Mouse (Mus musculus) intestine, embryonic 14.5 days (tissue): ENCODE data around the gene Sppl2c. TPM values are rescaled to one million over a fixed set of nuclear protein-coding genes. Genes with fewer than 3 reads are reported as not detected.

Experiments used
- ATAC-seq: fragments of 200-750 bp; cut with Nextera tagmentation; replicated peaks from 2 replicates; pipeline ENCODE4 v1.8.0; 2017; ENCODE audit warnings: low read depth, moderate number of reproducible peaks, moderate TSS enrichment, moderate library complexity; ENCODE audit not compliant: low FRiP score, low TSS enrichment
- DNase-seq: peaks from one replicate; pipeline ENCODE4 v3.0.0-alpha.2; 2018; ENCODE audit warnings: low spot score
- H3K27ac ChIP-seq: fragments of 300-500 bp; sonication (generic); 2 replicates; pipeline ENCODE4 v1.5.1; 2014; ENCODE audit warnings: low read depth, mild to moderate bottlenecking, control low read depth
- H3K27me3 ChIP-seq: fragments of 300-500 bp; sonication (generic); replicated peaks from 2 replicates; pipeline ENCODE4 v1.6.1; 2014; ENCODE audit warnings: low read length, control low read depth; ENCODE audit not compliant: control insufficient read depth, insufficient read depth
- H3K36me3 ChIP-seq: fragments of 300-500 bp; sonication (generic); 2 replicates; pipeline ENCODE4 v1.6.1; 2014; ENCODE audit warnings: low read length, control low read depth; ENCODE audit not compliant: control insufficient read depth, insufficient read depth
- H3K4me1 ChIP-seq: fragments of 300-500 bp; sonication (generic); replicated peaks from 2 replicates; pipeline ENCODE4 v1.6.1; 2014; ENCODE audit warnings: low read length, control low read depth, mixed read lengths; ENCODE audit not compliant: control insufficient read depth, insufficient read depth
- H3K4me2 ChIP-seq: fragments of 300-500 bp; sonication (generic); 2 replicates; pipeline ENCODE4 v1.6.1; 2014; ENCODE audit warnings: low read length
- H3K4me3 ChIP-seq: fragments of 300-500 bp; sonication (generic); 2 replicates; pipeline ENCODE4 v1.5.1; 2014; ENCODE audit warnings: low read depth, low read length, control low read depth, mixed read lengths
- H3K9ac ChIP-seq: fragments of 300-500 bp; sonication (generic); 2 replicates; pipeline ENCODE4 v1.6.1; 2014; ENCODE audit warnings: mild to moderate bottlenecking, low read length
- H3K9me3 ChIP-seq: fragments of 300-500 bp; sonication (generic); 2 replicates; pipeline ENCODE4 v1.6.1; 2016; ENCODE audit warnings: low read length, control low read depth; ENCODE audit not compliant: control insufficient read depth
- WGBS: fragments of 180-500 bp; shearing (Covaris S2); extraction: QIAGEN DNeasy Blood & Tissue Kit; methylation state at CpG from one replicate; pipeline ENCODE4 v1.1.7; 2014; 5-methylcytosine and 5-hydroxymethylcytosine counted together
- polyA plus RNA-seq: library from polyadenylated mRNA; unstranded; fragments of >200 nt; fragmentation: Nextera tagmentation; extraction: Ambion mirVana; gene quantifications from 2 replicates; pipeline ENCODE4 v1.2.1, GENCODE M21; 2014

Sppl2c gene
- not detected in 2 replicates for polyA plus RNA-seq

DNA sequence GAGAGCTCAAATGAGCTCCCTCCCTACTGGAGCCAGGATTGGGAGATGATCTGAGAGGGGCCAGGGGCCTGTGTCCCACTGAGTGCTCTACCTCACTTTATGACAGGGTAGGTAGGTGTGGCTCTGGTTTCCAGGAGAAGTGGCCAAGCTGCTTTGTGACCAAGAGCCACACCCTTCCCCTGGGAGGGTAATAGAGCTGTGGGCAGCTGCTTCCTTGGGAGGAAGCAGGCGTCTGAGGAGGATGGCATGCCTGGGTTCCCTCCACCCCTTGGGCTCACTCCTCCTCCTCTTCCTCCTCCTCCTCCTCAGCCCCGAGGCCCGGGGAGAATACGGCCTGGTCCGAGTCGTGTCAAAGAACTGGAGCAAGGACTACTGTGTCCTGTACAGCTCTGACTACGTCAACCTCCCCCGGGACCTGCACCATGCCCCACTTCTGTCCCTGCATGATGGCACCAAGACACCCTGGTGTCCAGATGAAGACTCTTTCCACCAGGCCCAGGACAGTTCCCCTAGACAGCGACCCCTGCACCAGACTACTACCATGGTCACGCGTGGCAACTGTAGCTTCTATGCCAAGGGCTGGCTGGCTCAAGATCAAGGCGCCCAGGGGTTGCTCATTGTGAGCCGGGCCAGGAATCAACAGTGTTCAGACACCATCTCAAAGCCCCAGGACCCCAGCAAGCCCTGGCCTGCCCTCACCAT, at the start of gene Sppl2c:
Sppl2c (plus strand) TSS at position 193 of the 702 bp plus-strand sequence.
- Histone ChIP-seq H3K4me3 (no peak within 1 kb of the TSS), H3K4me1 (no peaks in the 10 kb centered on the region), H3K27me3 (no peaks in the 10 kb centered on the region), H3K9ac (no peak within 1 kb of the TSS), H3K36me3 (no peaks in the 10 kb centered on the region), H3K9me3 (no peaks in the 10 kb centered on the region), H3K27ac (no peak within 1 kb of the TSS), H3K4me2 (no peak within 1 kb of the TSS)
- ATAC-seq (no peak), DNase-seq (no peak)
- WGBS: 78% methylated on average over 13 of the region's 13 CpGs

DNA sequence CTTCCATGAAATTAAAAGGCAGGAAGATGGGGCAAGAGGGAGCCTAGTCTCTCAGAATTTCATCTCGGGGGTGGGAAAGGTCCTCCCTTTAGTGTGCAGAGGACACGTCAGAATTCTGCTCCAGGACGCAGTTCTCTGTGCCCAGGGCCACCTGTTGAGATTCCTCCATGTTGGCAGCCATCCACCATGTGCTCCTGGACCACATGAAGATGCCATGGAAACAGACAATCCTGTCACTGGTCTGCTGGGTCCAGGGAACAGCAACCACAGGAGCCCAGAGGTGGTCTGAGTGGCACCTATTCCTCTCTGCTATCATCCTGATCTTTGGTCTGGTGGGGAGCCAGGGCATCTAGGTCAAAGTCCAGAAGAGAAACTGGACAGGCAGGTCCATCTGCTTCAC, 47.2 kb upstream of the Sppl2c start:
- no peak overlapping the region for H3K9ac ChIP-seq
- ATAC-seq: no peak
- no peak for DNase-seq
- H3K27me3 ChIP-seq: peaks cover 32% of the 10 kb centered on the region
- H3K4me3 ChIP-seq: no peak overlapping the region
- no peak overlapping the region for H3K27ac ChIP-seq
- H3K4me1 ChIP-seq: no peaks in the 10 kb centered on the region
- no peaks in the 10 kb centered on the region for H3K36me3 ChIP-seq
- WGBS: 76% methylated on average over 3 of the region's 3 CpGs
- H3K4me2 ChIP-seq: no peak overlapping the region
- H3K9me3 ChIP-seq: no peaks in the 10 kb centered on the region

GRCm38 (mm10) chr11:104144930-104145329, 41.2 kb upstream of the Sppl2c start:
- Histone ChIP-seq H3K4me1 (no peaks in the 10 kb centered on the region), H3K27ac (no peak overlapping the region), H3K36me3 (no peaks in the 10 kb centered on the region), H3K27me3 (no peaks in the 10 kb centered on the region), H3K9ac (no peak overlapping the region), H3K4me2 (no peak overlapping the region), H3K9me3 (no peaks in the 10 kb centered on the region), H3K4me3 (no peak overlapping the region)
- WGBS: 97% methylated on average over 1 of the region's 1 CpGs
- DNase-seq (no peak), ATAC-seq (no peak)

- no peaks in the 10 kb centered on the region for H3K9me3 ChIP-seq
- no peak for DNase-seq
- no peaks in the 10 kb centered on the region for H3K4me1 ChIP-seq
- H3K36me3 ChIP-seq: no peaks in the 10 kb centered on the region
- H3K4me2 ChIP-seq: no peak overlapping the region
- WGBS: 73% methylated on average over 7 of the region's 7 CpGs
- H3K4me3 ChIP-seq: no peak overlapping the region
- no peaks in the 10 kb centered on the region for H3K27me3 ChIP-seq
- no peak for ATAC-seq
- H3K9ac ChIP-seq: no peak overlapping the region
- H3K27ac ChIP-seq: no peak overlapping the region
Observed at GRCm38 (mm10) chr11:104148787-104149186, 37.3 kb upstream of the Sppl2c start.

GRCm38 (mm10) chr11:104150911-104151310, 35.2 kb upstream of the Sppl2c start:
- WGBS: 80% methylated on average over 5 of the region's 5 CpGs
- no peaks in the 10 kb centered on the region for H3K4me1 ChIP-seq
- DNase-seq: no peak

DNA sequence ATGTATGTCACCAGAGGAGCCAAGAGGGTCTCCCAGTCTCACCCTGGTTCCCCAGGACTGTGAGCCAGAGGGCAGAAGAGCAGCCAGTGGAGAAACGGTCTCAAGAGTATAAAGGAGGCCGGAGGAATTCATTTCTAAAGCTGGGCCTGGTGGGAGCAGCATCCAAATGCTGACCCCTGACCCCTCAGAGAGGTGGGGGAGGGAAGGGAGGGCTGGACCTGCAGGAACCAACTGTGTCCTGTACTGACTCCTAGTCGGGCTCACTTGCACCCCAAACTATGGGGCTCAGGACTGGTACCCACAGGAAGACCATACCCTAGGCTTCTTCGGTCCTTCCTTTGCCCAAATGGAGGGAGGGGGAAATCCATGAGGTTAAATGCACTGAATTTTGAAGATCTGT, 31.8 kb upstream of the Sppl2c start:
- Histone ChIP-seq H3K9me3 (no peaks in the 10 kb centered on the region), H3K4me1 (no peaks in the 10 kb centered on the region; the same call in 1 of the 2 replicates), H3K9ac (no peak overlapping the region), H3K4me3 (no peak overlapping the region), H3K36me3 (no peaks in the 10 kb centered on the region), H3K27me3 (peaks cover 11% of the 10 kb centered on the region), H3K27ac (no peak overlapping the region), H3K4me2 (no peak overlapping the region)
- WGBS: 61% methylated on average over 4 of the region's 4 CpGs
- ATAC-seq (no peak), DNase-seq (no peak)

More at GRCm38 (mm10) chr11:104150911-104151310, 35.2 kb upstream of the Sppl2c start:
- Histone ChIP-seq H3K27me3 (no peaks in the 10 kb centered on the region), H3K27ac (no peak overlapping the region), H3K36me3 (no peaks in the 10 kb centered on the region), H3K9me3 (no peaks in the 10 kb centered on the region), H3K9ac (no peak overlapping the region), H3K4me3 (no peak overlapping the region), H3K4me2 (no peak overlapping the region)
- no peak for ATAC-seq

GRCm38 (mm10) chr11:104154820-104155635, 31.1 kb upstream of the Sppl2c start:
- H3K27me3 ChIP-seq: peaks cover 11% of the 10 kb centered on the region
- H3K4me2 ChIP-seq: no peak overlapping the region
- H3K9me3 ChIP-seq: no peaks in the 10 kb centered on the region
- 35% methylated on average over 9 of the region's 9 CpGs for WGBS
- no peak for DNase-seq
- H3K4me1 ChIP-seq: no peaks in the 10 kb centered on the region; the same call in 1 of the 2 replicates
- no peak overlapping the region for H3K27ac ChIP-seq
- H3K9ac ChIP-seq: no peak overlapping the region
- ATAC-seq: no peak
- H3K36me3 ChIP-seq: no peaks in the 10 kb centered on the region
- H3K4me3 ChIP-seq: no peak overlapping the region

DNA sequence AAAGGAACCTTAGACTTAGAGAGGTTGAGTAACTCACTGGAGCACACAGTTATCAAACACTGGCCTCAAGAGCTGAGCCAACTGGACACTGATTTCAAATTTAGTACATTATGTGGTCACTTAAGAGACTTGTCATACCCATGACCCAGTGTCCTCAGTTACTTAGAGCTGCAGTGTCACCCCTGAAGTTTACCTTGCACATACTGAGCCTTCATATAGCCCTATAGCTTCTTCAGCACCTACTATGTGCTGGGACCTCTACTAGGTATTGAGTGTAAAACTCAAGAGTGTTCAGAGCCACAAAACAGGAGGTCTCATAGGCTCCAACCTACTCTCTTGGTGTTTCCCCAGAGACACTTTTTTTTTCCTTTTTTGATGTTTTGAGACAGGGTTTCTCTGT, 30.2 kb upstream of the Sppl2c start:
- H3K4me1 ChIP-seq: no peaks in the 10 kb centered on the region; the same call in 1 of the 2 replicates
- H3K9ac ChIP-seq: no peak overlapping the region
- H3K36me3 ChIP-seq: no peaks in the 10 kb centered on the region
- DNase-seq (no peak), ATAC-seq (no peak)
- no peak overlapping the region for H3K27ac ChIP-seq
- H3K4me3 ChIP-seq: no peak overlapping the region
- peaks cover 11% of the 10 kb centered on the region for H3K27me3 ChIP-seq
- H3K4me2 ChIP-seq: no peak overlapping the region
- no peaks in the 10 kb centered on the region for H3K9me3 ChIP-seq
